Mouse (Mus musculus): ENCODE measurements around the gene Fam69a. TPM values are rescaled to one million over a fixed set of nuclear protein-coding genes. Genes with fewer than 3 reads are reported as not detected.
A peak's percentile ranks its signal among the peaks of the same experiment; 100 is the strongest.
"Not testable (repeated sequence)": the region's sequence is repeated elsewhere in the genome, so short reads cannot be mapped to it uniquely, and the experiment has no call there.

Fam69a gene
- total RNA-seq, 2 experiments from 2014 or later: 20.2 to 29.6 TPM

GRCm38 (mm10) chr5:107982016-107982415 is 4.9 kb downstream of the Fam69a start:
- DNase-seq (ENCODE audit: low spot score): no peak

DNA sequence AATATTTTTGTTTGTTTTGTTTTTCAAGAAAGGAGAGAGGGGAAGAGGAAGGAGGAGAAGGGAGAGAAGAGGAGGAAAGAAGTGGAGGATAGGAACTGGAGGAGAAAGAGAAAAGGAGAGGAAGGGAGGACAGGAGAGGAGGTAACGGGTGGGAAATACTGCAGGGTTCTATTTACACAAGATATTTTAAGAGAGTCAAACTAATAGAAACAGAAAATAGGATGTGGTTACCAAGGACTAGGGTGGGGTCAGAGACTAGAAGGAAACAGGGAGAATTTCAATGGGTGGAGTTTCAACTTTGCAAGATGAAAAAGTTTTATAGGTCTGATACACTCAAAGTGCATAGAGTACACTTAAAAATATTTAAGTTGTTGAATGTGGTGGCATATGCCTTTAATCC is 7.0 kb downstream of the Fam69a start:
- DNase-seq (ENCODE audit: low spot score): no peak

DNA sequence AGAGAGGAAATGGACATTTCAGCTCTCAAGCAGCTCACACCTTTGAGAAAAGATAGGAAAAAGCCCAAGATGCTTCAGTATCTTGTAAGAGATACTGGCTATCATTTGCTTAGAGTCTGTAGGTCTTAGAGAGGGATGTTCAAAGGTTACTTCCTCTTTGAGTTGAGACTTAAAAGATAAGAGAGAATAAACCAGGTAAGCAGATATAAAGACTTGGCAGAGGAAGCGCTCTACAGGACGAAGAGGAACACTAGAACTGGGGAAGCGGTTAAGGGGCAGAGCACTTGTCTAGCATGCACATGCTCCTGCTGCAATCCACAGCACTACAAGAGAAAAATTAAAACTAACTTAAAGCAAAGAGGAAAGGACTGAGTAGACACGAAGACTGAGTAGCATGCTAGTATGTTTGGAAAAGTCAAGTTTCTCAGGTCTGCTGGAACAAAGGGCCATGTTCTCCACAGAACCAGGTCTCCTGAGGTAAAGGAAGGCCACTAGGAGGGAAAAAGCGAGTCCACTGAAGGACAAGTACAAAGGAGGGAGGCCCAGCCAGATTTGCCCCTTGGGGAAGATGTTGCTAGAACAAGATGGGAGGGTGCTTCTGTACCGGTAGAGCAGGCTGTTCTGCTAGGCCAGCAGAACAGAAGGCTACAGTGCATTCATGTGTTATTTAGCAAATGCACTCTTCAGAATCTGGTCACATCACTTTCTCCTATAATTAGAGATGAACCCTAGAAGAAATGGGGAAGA is 8.4 kb downstream of the Fam69a start:
- no peak for DNase-seq (ENCODE audit: low spot score)

GRCm38 (mm10) chr5:107977640-107978288 is 9.1 kb downstream of the Fam69a start:
- no peak for DNase-seq (ENCODE audit: low spot score)

DNA sequence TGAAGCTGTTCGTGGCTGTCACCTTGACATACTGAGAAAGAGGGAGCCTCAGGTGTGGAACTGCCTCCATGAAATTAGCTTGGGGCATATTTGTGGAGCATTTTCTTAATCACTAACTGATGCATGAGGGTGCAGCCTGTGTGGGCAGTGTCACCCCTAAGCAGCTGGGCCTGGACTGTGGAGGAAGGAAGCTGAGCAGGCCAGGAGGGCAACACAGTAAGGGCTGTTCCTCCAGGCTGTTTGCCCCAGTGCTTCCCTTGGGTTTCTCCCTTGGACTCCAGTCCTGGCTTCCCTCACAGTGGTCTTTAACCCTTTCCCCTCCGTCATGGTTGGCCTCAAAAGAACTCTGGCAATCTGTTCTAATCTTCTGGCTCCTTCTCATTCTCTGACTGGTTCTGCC is 13.6 kb downstream of the Fam69a start:
- DNase-seq (ENCODE audit: low spot score): no peak

- no peak for DNase-seq (ENCODE audit: low spot score)
These were observed 14.2 kb downstream of the Fam69a start for GRCm38 (mm10) chr5:107972444-107973272.

DNA sequence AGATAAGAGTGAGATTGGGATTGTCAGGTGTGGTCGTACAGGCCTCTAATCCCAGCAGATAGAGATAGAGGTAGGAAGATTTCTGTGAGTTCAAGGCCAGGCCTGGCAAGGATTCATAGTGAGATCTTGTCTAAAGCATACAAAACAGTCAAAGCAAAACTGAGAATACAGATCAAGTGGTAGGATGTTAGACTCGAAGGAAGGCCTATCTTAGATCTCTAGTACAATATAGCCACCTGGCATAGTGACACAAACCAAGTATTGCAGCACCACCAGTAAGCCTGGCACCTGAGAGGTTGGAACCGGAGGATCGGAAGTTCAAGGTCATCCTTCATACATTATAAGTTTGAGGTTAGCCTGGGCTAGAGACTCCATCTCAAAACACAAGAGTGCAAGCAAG is 15.8 kb downstream of the Fam69a start:
- DNase-seq (ENCODE audit: low spot score): no peak

- DNase-seq (ENCODE audit: low spot score): not testable (repeated sequence)
These were observed 17.1 kb downstream of the Fam69a start for GRCm38 (mm10) chr5:107969818-107970217.

DNA sequence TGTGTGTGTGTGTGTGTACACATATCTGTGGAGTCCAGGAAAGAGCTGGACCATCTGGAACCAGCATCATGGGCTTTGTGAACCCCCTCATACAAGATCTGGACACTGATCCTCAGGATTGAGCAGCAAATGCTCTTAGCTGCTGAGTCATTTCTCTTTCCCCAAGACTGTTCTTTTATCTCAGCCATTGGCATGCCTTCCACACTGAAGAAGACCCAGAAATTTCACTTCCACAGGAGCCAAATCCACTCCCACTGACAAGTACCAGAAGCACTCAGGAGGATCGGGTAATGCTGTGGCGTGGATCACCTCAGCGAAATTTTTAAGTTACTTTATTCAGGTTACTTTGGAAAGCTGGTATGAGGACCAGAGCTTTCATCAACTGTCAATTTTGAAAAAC is 18.8 kb downstream of the Fam69a start:
- DNase-seq (ENCODE audit: low spot score): no peak

DNA sequence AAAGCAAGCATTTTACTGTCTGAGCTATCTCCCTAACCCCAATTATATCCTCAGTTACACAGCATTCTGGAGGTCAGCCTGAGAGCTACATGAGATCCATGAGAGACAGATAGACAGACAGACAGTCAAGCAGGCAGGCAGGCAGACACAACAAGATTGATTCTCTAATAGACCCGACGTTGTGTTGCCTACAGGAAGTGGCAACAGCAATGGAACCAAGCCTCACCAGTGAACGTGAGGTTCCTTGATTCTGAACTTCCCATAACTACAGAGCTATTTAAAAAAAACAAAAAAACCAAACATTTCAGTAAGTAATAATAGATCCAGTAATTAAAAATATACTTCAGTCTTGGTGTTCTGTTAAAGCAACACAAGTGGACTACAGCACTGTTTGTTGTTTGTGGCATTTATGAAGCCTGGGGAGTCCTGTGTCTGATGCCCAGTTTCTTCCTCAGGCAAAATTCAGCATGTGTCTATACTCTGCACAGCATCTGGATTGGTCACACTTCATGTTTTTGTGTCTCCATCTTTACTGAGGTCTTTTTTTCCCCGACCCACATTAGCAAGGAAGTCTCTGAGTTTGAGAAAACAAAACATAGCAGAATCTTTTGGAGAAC is 19.9 kb downstream of the Fam69a start:
- DNase-seq (ENCODE audit: low spot score): no peak

DNA sequence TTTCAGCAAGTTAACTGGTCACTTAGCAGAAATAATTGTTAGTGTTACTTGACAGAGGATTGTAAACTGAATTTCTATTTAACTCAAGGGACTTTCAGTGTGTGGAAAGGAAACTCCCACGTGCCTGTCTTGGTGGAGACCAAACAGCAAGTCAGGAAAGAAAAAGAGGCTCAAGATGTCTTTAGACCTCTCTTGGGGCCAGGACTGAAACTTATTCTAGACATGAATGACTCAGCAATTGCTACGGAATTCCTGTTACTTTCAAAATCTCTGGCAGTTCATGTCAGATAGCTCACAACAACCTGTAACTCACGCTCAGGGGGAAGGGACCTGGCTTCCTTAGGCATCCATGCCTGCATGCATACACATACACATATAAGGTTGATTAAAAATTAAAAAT is 20.7 kb downstream of the Fam69a start:
- DNase-seq (ENCODE audit: low spot score): peak; percentile 34

DNA sequence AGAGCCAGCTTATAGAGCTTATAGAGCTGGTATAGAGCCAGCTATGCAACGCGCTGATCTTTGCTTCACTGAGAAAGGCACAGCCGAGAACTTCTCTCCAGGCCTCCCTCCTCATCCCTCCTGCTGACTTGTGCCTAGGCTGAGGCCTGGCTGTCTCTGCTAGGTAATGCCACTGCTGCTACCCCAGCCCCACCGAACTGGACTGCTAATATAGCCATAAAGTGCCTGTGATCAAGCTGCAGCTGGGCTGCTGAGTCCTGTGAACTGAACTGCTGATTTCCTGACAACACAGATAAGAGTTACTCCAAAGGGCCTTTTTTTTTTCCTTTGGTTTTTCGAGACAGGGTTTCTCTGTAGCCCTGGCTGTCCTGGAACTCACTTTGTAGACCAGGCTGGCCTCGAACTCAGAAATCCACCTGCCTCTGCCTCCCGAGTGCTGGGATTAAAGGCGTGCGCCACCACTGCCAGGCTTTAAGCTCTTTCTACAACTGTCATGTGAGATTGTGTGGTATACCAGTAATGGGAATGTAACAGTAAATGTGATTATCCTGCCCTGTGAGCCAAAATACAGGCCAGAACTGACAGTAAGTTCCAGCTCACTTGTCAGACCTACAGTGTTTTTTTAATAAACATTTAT is 21.4 kb downstream of the Fam69a start:
- DNase-seq (ENCODE audit: low spot score): no peak

DNA sequence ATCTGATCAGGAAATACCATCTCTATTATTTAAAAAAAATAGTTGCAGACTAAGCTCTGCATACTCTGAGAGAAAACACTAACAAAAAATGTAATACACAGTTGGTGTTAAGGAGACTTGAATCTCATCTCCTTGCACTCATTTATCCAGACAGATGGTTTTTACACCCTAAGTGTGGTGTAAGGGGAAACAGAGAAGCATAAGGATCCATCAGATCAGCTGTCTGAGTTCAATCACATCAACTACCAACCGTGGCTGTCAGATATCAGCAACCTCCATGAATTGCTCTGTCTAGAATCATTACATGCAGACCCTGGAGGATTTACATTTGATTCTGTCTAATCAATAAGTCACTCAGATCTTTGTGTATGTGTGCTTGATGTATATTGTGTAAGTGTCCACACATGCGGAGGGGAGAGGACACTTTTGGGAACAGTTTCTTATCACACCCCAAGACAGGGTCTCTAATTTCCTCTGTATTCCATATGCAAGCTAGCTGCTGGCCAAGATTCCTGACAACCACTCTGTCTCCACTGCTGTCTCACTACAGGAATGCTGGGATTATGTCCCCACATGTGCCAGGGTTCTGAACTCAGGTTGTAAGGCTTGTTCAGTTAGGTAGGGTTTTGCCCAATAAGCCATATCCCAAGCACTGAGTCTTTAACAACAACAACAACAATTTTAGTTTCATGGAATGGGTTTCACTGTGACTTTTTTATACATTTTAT is 22.7 kb downstream of the Fam69a start:
- DNase-seq (ENCODE audit: low spot score): no peak

- peak; percentile 87 for DNase-seq (ENCODE audit: low spot score)
These were observed 25.2 kb downstream of the Fam69a start for GRCm38 (mm10) chr5:107961438-107962251.

DNA sequence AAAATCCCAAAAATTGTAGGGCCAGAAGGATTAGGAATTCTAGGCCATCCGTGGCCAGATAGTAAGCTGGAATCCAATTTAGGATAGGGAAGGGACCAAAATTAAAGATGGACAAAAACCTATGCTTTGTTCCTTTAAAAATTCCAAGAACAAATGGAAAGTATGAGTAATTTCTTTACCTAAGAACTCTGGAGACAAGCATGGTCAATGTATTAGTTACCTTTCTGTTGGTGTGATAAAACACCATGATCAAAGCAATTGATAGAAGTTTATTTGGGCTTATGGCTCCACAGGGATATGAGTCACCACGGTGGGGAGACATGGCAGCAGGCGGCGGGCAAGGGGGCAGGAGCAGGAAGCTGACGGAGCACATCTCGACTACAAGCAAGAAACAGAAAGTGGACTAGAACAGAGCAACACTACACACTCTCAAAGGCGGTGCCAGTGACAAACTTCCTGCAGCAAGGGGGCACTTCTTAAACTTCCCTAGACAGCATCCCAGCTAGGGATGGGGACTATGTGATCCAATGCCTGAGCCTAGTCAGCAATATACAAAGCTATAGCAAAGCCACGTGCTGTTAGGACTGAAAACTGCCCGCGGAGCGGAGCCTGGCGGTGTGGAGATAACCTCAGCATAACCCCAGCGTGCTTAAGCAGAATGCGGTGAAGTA is 26.2 kb downstream of the Fam69a start:
- DNase-seq (ENCODE audit: low spot score): no peak

- no peak for DNase-seq (ENCODE audit: low spot score)
These were observed 27.1 kb downstream of the Fam69a start for GRCm38 (mm10) chr5:107959624-107960300.

- DNase-seq (ENCODE audit: low spot score): no peak
These were observed 36.2 kb downstream of the Fam69a start for GRCm38 (mm10) chr5:107950643-107951042.

DNA sequence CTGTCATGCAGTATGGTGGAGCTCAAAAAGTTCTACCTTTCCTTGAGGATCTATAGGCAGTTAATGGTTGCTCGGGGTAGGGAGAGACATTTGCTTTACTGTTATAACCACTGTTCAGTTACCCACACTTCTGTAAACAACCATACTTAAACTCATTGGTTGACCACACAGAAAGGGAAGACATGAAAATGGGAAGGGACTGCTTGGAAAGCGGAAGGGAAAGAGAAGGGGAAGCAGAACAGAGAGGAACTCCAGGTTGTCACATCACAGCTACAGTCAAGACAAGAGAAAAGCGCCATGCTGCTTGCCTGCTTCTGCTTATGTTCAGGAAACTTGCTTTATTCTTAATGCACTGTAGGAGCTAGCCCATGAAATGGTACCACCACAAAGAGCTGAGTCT is 37.3 kb downstream of the Fam69a start:
- no peak for DNase-seq (ENCODE audit: low spot score)

GRCm38 (mm10) chr5:107948899-107949298 is 38.0 kb downstream of the Fam69a start:
- no peak for DNase-seq (ENCODE audit: low spot score)

All from gastrocnemius, adult 18-20 months (tissue).